Mouse (Mus musculus): ENCODE data around the gene Cpm. TPM values are rescaled to one million over a fixed set of nuclear protein-coding genes. Genes with fewer than 3 reads are reported as not detected.

The Cpm gene
- polyA plus RNA-seq (2015; fragmentation: Nextera tagmentation; extraction: Ambion mirVana) = 2.4 and 3.1 TPM in 2 replicates

- H3K4me2 ChIP-seq = peak within 1 kb of the TSS; percentile 97
- H3K4me3 ChIP-seq = peak within 1 kb of the TSS; percentile 69
- H3K4me1 ChIP-seq = peaks cover 11% of the 10 kb centered on the region; the same call in 1 of the 2 replicates
- ATAC-seq (ENCODE audit: extremely low read depth, insufficient number of reproducible peaks, low FRiP score, low TSS enrichment) = peak; percentile 77
- peak within 1 kb of the TSS; percentile 78 for H3K9ac ChIP-seq
- under 1% methylated on average over 71 of the region's 73 CpGs for WGBS
- H3K27ac ChIP-seq (replicated peaks) = no peak within 1 kb of the TSS
- H3K36me3 ChIP-seq = no peaks in the 10 kb centered on the region
- no peaks in the 10 kb centered on the region for H3K9me3 ChIP-seq
- H3K27me3 ChIP-seq (replicated peaks) = peaks cover 55% of the 10 kb centered on the region
These were observed at the start of gene Cpm for GRCm38 (mm10) chr10:117629169-117629971. Cpm (plus strand) TSS chr10:117629500.

- H3K4me3 ChIP-seq = no peak overlapping the region
- 34% methylated on average over 9 of the region's 9 CpGs for WGBS
- H3K27me3 ChIP-seq (replicated peaks) = no peaks in the 10 kb centered on the region
- no peaks in the 10 kb centered on the region for H3K4me1 ChIP-seq
- no peak overlapping the region for H3K9ac ChIP-seq
- no peaks in the 10 kb centered on the region for H3K9me3 ChIP-seq
- no peak for ATAC-seq (ENCODE audit: extremely low read depth, insufficient number of reproducible peaks, low FRiP score, low TSS enrichment)
- no peak overlapping the region for H3K4me2 ChIP-seq
- H3K27ac ChIP-seq (replicated peaks) = no peak overlapping the region
- no peaks in the 10 kb centered on the region for H3K36me3 ChIP-seq
These were observed 49.5 kb upstream of the Cpm start for GRCm38 (mm10) chr10:117579771-117580284.

GRCm38 (mm10) chr10:117580405-117580804 is 48.9 kb upstream of the Cpm start:
- Histone ChIP-seq H3K36me3 (no peaks in the 10 kb centered on the region), H3K4me1 (no peaks in the 10 kb centered on the region), H3K9ac (no peak overlapping the region), H3K27me3 (replicated peaks) (no peaks in the 10 kb centered on the region), H3K4me2 (no peak overlapping the region), H3K27ac (replicated peaks) (no peak overlapping the region), H3K9me3 (peaks cover 4% of the 10 kb centered on the region), H3K4me3 (no peak overlapping the region)
- no peak for ATAC-seq (ENCODE audit: extremely low read depth, insufficient number of reproducible peaks, low FRiP score, low TSS enrichment)
- WGBS = 76% methylated on average over 5 of the region's 5 CpGs

GRCm38 (mm10) chr10:117581007-117581752 is 48.1 kb upstream of the Cpm start:
- Histone ChIP-seq H3K4me1 (no peaks in the 10 kb centered on the region), H3K9me3 (peaks cover 4% of the 10 kb centered on the region), H3K36me3 (no peaks in the 10 kb centered on the region), H3K27ac (replicated peaks) (no peak overlapping the region), H3K4me2 (no peak overlapping the region), H3K9ac (no peak overlapping the region), H3K4me3 (no peak overlapping the region), H3K27me3 (replicated peaks) (no peaks in the 10 kb centered on the region)
- no peak for ATAC-seq (ENCODE audit: extremely low read depth, insufficient number of reproducible peaks, low FRiP score, low TSS enrichment)
- WGBS = 86% methylated on average over 11 of the region's 11 CpGs

- Histone ChIP-seq H3K4me1 (no peaks in the 10 kb centered on the region), H3K9me3 (peaks cover 4% of the 10 kb centered on the region), H3K27me3 (replicated peaks) (no peaks in the 10 kb centered on the region), H3K4me2 (no peak overlapping the region), H3K4me3 (no peak overlapping the region), H3K27ac (replicated peaks) (no peak overlapping the region), H3K36me3 (no peaks in the 10 kb centered on the region), H3K9ac (no peak overlapping the region)
- 85% methylated on average over 3 of the region's 3 CpGs for WGBS
- no peak for ATAC-seq (ENCODE audit: extremely low read depth, insufficient number of reproducible peaks, low FRiP score, low TSS enrichment)
These were observed 47.6 kb upstream of the Cpm start for GRCm38 (mm10) chr10:117581753-117582062.

GRCm38 (mm10) chr10:117583155-117584061 is 45.9 kb upstream of the Cpm start:
- Histone ChIP-seq H3K27ac (replicated peaks) (no peak overlapping the region), H3K4me2 (no peak overlapping the region), H3K9ac (no peak overlapping the region), H3K4me3 (no peak overlapping the region), H3K4me1 (no peaks in the 10 kb centered on the region), H3K27me3 (replicated peaks) (no peaks in the 10 kb centered on the region), H3K36me3 (no peaks in the 10 kb centered on the region), H3K9me3 (peaks cover 4% of the 10 kb centered on the region)
- no peak for ATAC-seq (ENCODE audit: extremely low read depth, insufficient number of reproducible peaks, low FRiP score, low TSS enrichment)
- WGBS = 74% methylated on average over 14 of the region's 14 CpGs

GRCm38 (mm10) chr10:117584102-117584501 is 45.2 kb upstream of the Cpm start:
- no peak overlapping the region for H3K27ac ChIP-seq (replicated peaks)
- no peaks in the 10 kb centered on the region for H3K27me3 ChIP-seq (replicated peaks)
- WGBS = 73% methylated on average over 3 of the region's 3 CpGs
- peaks cover 4% of the 10 kb centered on the region for H3K9me3 ChIP-seq
- H3K4me3 ChIP-seq = no peak overlapping the region
- no peaks in the 10 kb centered on the region for H3K4me1 ChIP-seq
- no peak overlapping the region for H3K4me2 ChIP-seq
- ATAC-seq (ENCODE audit: extremely low read depth, insufficient number of reproducible peaks, low FRiP score, low TSS enrichment) = no peak
- H3K9ac ChIP-seq = no peak overlapping the region
- H3K36me3 ChIP-seq = no peaks in the 10 kb centered on the region

- Histone ChIP-seq H3K27ac (replicated peaks) (no peak overlapping the region), H3K4me2 (no peak overlapping the region), H3K4me3 (no peak overlapping the region), H3K36me3 (no peaks in the 10 kb centered on the region), H3K27me3 (replicated peaks) (no peaks in the 10 kb centered on the region), H3K9ac (no peak overlapping the region), H3K4me1 (no peaks in the 10 kb centered on the region), H3K9me3 (peaks cover 4% of the 10 kb centered on the region)
- no peak for ATAC-seq (ENCODE audit: extremely low read depth, insufficient number of reproducible peaks, low FRiP score, low TSS enrichment)
- WGBS = 81% methylated on average over 6 of the region's 6 CpGs
These were observed 44.5 kb upstream of the Cpm start for GRCm38 (mm10) chr10:117584566-117585515.

- no peaks in the 10 kb centered on the region for H3K4me1 ChIP-seq
- no peak overlapping the region for H3K4me2 ChIP-seq
- H3K27ac ChIP-seq (replicated peaks) = no peak overlapping the region
- no peak overlapping the region for H3K4me3 ChIP-seq
- peaks cover 4% of the 10 kb centered on the region for H3K9me3 ChIP-seq
- no peak for ATAC-seq (ENCODE audit: extremely low read depth, insufficient number of reproducible peaks, low FRiP score, low TSS enrichment)
- WGBS = 65% methylated on average over 2 of the region's 2 CpGs
- H3K9ac ChIP-seq = no peak overlapping the region
- H3K27me3 ChIP-seq (replicated peaks) = no peaks in the 10 kb centered on the region
- no peaks in the 10 kb centered on the region for H3K36me3 ChIP-seq
These were observed 43.5 kb upstream of the Cpm start for GRCm38 (mm10) chr10:117585600-117586299.

- Histone ChIP-seq H3K4me3 (no peak overlapping the region), H3K27ac (replicated peaks) (no peak overlapping the region), H3K27me3 (replicated peaks) (no peaks in the 10 kb centered on the region), H3K9me3 (peaks cover 4% of the 10 kb centered on the region), H3K4me1 (no peaks in the 10 kb centered on the region), H3K9ac (no peak overlapping the region), H3K4me2 (no peak overlapping the region), H3K36me3 (no peaks in the 10 kb centered on the region)
- 75% methylated on average over 11 of the region's 11 CpGs for WGBS
- no peak for ATAC-seq (ENCODE audit: extremely low read depth, insufficient number of reproducible peaks, low FRiP score, low TSS enrichment)
These were observed 42.4 kb upstream of the Cpm start for GRCm38 (mm10) chr10:117586859-117587258.

Data from heart, embryonic 13.5 days (tissue).